8 mouse cellular contexts compared by ENCODE assay signal in genomic region chr9:102643071-102643485, GRCm38 (mm10). TPM values are rescaled to one million over a fixed set of nuclear protein-coding genes. Genes with fewer than 3 reads are reported as not detected.
A peak's percentile ranks its signal among the peaks of the same experiment; 100 is the strongest.
DNase-seq lines count a peak whose midpoint lies in the region; ATAC-seq and TF ChIP-seq lines count a peak whose summit lies in the region.

No protein-coding gene starts in this region.

- TF ChIP-seq CTCF in midbrain, postnatal 0 days (IDR thresholded peaks at IDR 0.05), result no peak
- TF ChIP-seq CTCF in stomach, postnatal 0 days (IDR thresholded peaks at IDR 0.05; ENCODE audit: low read depth), result no peak

- peak; percentile 43 for ATAC-seq in midbrain, embryonic 11.5 days (ENCODE audit: low FRiP score)
- ATAC-seq in midbrain, postnatal 0 days (ENCODE audit: low FRiP score), result no peak
- 0 out of 2 replicates have a peak, but pooled peaks have one; percentile 44 for ATAC-seq in heart, embryonic 14.5 days (ENCODE audit: insufficient number of reproducible peaks, insufficient read depth, low FRiP score, low read depth)
- peak; percentile 35; the same call in 1 of the 2 replicates for ATAC-seq in limb, embryonic 14.5 days (ENCODE audit: low FRiP score, low read depth)
- 0 out of 2 replicates have a peak, but pooled peaks have one; percentile 28 for ATAC-seq in stomach, postnatal 0 days (ENCODE audit: low FRiP score, low TSS enrichment)

- H3K4me3 ChIP-seq in midbrain, embryonic 11.5 days (ENCODE audit: low read depth, low read length), result no peak overlapping the region
- H3K4me3 ChIP-seq in midbrain, postnatal 0 days (ENCODE audit: low read depth, low read length), result no peak overlapping the region
- H3K4me3 ChIP-seq in heart, embryonic 14.5 days (ENCODE audit: control insufficient read depth in 1 of 2, insufficient read depth in 1 of 2, low read depth in 1 of 2, low read length in 2 of 2), result no peak overlapping the region
- no peak overlapping the region for H3K4me3 ChIP-seq in limb, embryonic 14.5 days (replicated peaks; ENCODE audit: low read length)
- no peak overlapping the region for H3K4me3 ChIP-seq in stomach, postnatal 0 days (ENCODE audit: low read depth, low read length)

- no peak for TF ChIP-seq POLR2A in limb, embryonic 14.5 days (IDR thresholded peaks at IDR 0.05; ENCODE audit: borderline replicate concordance, extremely low read depth, insufficient read depth, insufficient read length)

- DNase-seq in midbrain, embryonic 11.5 days (ENCODE audit: low spot score, missing footprints), result no peak
- DNase-seq in midbrain, postnatal 0 days (ENCODE audit: low spot score), result no peak
- peak; percentile 76 for DNase-seq in limb, embryonic 14.5 days (ENCODE audit: low spot score)
- no peak for DNase-seq in stomach, postnatal 0 days (ENCODE audit: low spot score)
- DNase-seq in left cerebral cortex, adult 8-10 months (ENCODE audit: low spot score in 2 of 2), result no peak
- no peak for DNase-seq in cerebellum, adult 9-11 months
- no peak for DNase-seq in frontal cortex, adult 2 months (ENCODE audit: extremely low spot score in 1 of 2, low spot score in 1 of 2)

- H3K4me1 ChIP-seq in midbrain, embryonic 11.5 days (ENCODE audit: control insufficient read depth, insufficient read depth, low read length), result peaks cover 20% of the 10 kb centered on the region
- H3K4me1 ChIP-seq in midbrain, postnatal 0 days (ENCODE audit: insufficient read depth, low read length), result peaks cover 10% of the 10 kb centered on the region
- H3K4me1 ChIP-seq in heart, embryonic 14.5 days (ENCODE audit: control insufficient read depth in 2 of 2, insufficient read depth in 2 of 2, low read length in 2 of 2), result peaks cover 19 to 32% of the 10 kb centered on the region in 2 experiments
- H3K4me1 ChIP-seq in limb, embryonic 14.5 days (ENCODE audit: control insufficient read depth, insufficient read depth, low read length), result peaks cover 55% of the 10 kb centered on the region
- peaks cover 6% of the 10 kb centered on the region; the same call in 1 of the 2 replicates for H3K4me1 ChIP-seq in stomach, postnatal 0 days (replicated peaks; ENCODE audit: control insufficient read depth, insufficient read depth)

- H3K4me2 ChIP-seq in midbrain, embryonic 11.5 days, result no peak overlapping the region
- no peak overlapping the region for H3K4me2 ChIP-seq in midbrain, postnatal 0 days (ENCODE audit: low read depth, low read length, poor library complexity, severe bottlenecking)
- peak overlapping the region; percentile 51 for H3K4me2 ChIP-seq in heart, embryonic 14.5 days (ENCODE audit: low read length)
- H3K4me2 ChIP-seq in limb, embryonic 14.5 days (replicated peaks; ENCODE audit: low read depth, low read length, severe bottlenecking), result peak overlapping the region; percentile 55
- no peak overlapping the region for H3K4me2 ChIP-seq in stomach, postnatal 0 days (replicated peaks; ENCODE audit: low read depth)

- no peak overlapping the region; the same call in 1 of the 2 replicates for H3K27ac ChIP-seq in midbrain, embryonic 11.5 days (ENCODE audit: low read depth, low read length)
- no peak overlapping the region for H3K27ac ChIP-seq in midbrain, postnatal 0 days (ENCODE audit: low read depth, low read length)
- H3K27ac ChIP-seq in heart, embryonic 14.5 days (replicated peaks in 1 of 2; ENCODE audit: control insufficient read depth in 1 of 2, insufficient read depth in 1 of 2, low read depth in 2 of 2, low read length in 2 of 2), result peak overlapping the region; percentile 56 to 81
- peak overlapping the region; percentile 99 for H3K27ac ChIP-seq in limb, embryonic 14.5 days (replicated peaks; ENCODE audit: low read depth, low read length)
- peak overlapping the region; percentile 81 for H3K27ac ChIP-seq in stomach, postnatal 0 days (replicated peaks)

- no peaks in the 10 kb centered on the region for H3K9me3 ChIP-seq in midbrain, embryonic 11.5 days (ENCODE audit: control insufficient read depth, low read length)
- no peaks in the 10 kb centered on the region for H3K9me3 ChIP-seq in midbrain, postnatal 0 days (ENCODE audit: low read length)
- H3K9me3 ChIP-seq in heart, embryonic 14.5 days (ENCODE audit: control insufficient read depth, low read length), result no peaks in the 10 kb centered on the region
- no peaks in the 10 kb centered on the region for H3K9me3 ChIP-seq in limb, embryonic 14.5 days (ENCODE audit: control insufficient read depth, low read length)
- H3K9me3 ChIP-seq in stomach, postnatal 0 days (ENCODE audit: control insufficient read depth, low read length), result no peaks in the 10 kb centered on the region

- no peak for TF ChIP-seq EP300 in stomach, postnatal 0 days (optimal IDR thresholded peaks at IDR 0.05)

- no peaks in the 10 kb centered on the region for H3K36me3 ChIP-seq in midbrain, embryonic 11.5 days (ENCODE audit: control insufficient read depth, insufficient read depth, low read length)
- no peaks in the 10 kb centered on the region for H3K36me3 ChIP-seq in midbrain, postnatal 0 days (ENCODE audit: insufficient read depth, low read length)
- no peaks in the 10 kb centered on the region for H3K36me3 ChIP-seq in heart, embryonic 14.5 days (ENCODE audit: control insufficient read depth, insufficient read depth, low read length)
- H3K36me3 ChIP-seq in limb, embryonic 14.5 days (ENCODE audit: control insufficient read depth, insufficient read depth, low read length), result no peaks in the 10 kb centered on the region
- no peaks in the 10 kb centered on the region for H3K36me3 ChIP-seq in stomach, postnatal 0 days (ENCODE audit: control insufficient read depth, insufficient read depth, low read length)

- 61% methylated on average over 8 of the region's 8 CpGs for WGBS in midbrain, embryonic 11.5 days
- WGBS in midbrain, postnatal 0 days, result 48% methylated on average over 8 of the region's 8 CpGs
- 34% methylated on average over 8 of the region's 8 CpGs for WGBS in heart, embryonic 14.5 days
- WGBS in limb, embryonic 14.5 days, result 5% methylated on average over 8 of the region's 8 CpGs
- WGBS in stomach, postnatal 0 days, result 28% methylated on average over 8 of the region's 8 CpGs

- no peaks in the 10 kb centered on the region for H3K27me3 ChIP-seq in midbrain, embryonic 11.5 days (ENCODE audit: control insufficient read depth, insufficient read depth, low read length)
- H3K27me3 ChIP-seq in midbrain, postnatal 0 days (ENCODE audit: insufficient read depth, low read length), result no peaks in the 10 kb centered on the region
- no peaks in the 10 kb centered on the region for H3K27me3 ChIP-seq in heart, embryonic 14.5 days (ENCODE audit: control insufficient read depth, insufficient read depth, low read length)
- H3K27me3 ChIP-seq in limb, embryonic 14.5 days (ENCODE audit: control insufficient read depth, insufficient read depth, low read length), result no peaks in the 10 kb centered on the region
- no peaks in the 10 kb centered on the region for H3K27me3 ChIP-seq in stomach, postnatal 0 days (ENCODE audit: control insufficient read depth, insufficient read depth, low read length)

- peak overlapping the region; percentile 33; the same call in 1 of the 2 replicates for H3K9ac ChIP-seq in midbrain, embryonic 11.5 days (ENCODE audit: low read length)
- H3K9ac ChIP-seq in midbrain, postnatal 0 days (replicated peaks; ENCODE audit: low read length, poor library complexity, severe bottlenecking), result no peak overlapping the region
- H3K9ac ChIP-seq in heart, embryonic 14.5 days (ENCODE audit: low read length), result peak overlapping the region; percentile 30; the same call in 1 of the 2 replicates
- H3K9ac ChIP-seq in limb, embryonic 14.5 days (ENCODE audit: low read depth, low read length, severe bottlenecking), result peak overlapping the region; percentile 25
- no peak overlapping the region for H3K9ac ChIP-seq in stomach, postnatal 0 days (ENCODE audit: low read length)

RNA-seq across cellular contexts. Expression of gene Cep63, which starts 16.7 kb away (rescaled TPM):
- 53.1 and 62.0 TPM in 2 replicates for polyA plus RNA-seq in midbrain, embryonic 11.5 days (2014; fragmentation: Nextera tagmentation; extraction: Ambion mirVana)
- total RNA-seq in midbrain, postnatal 0 days (2014; rRNA removed), result 9.2 and 11.9 TPM in 2 replicates
- 35.0 and 38.3 TPM in 2 replicates for polyA plus RNA-seq in midbrain, postnatal 0 days (2015; fragmentation: Nextera tagmentation; extraction: Ambion mirVana)
- polyA plus RNA-seq in heart, embryonic 14.5 days (2014; fragmentation: Nextera tagmentation; extraction: Ambion mirVana), result 42.9 and 43.1 TPM in 2 replicates
- 15.2 and 28.1 TPM in 2 replicates for polyA plus RNA-seq in limb, embryonic 14.5 days (2012; rRNA removed)
- polyA plus RNA-seq in limb, embryonic 14.5 days (2014; fragmentation: Nextera tagmentation; extraction: Ambion mirVana), result 44.1 and 45.3 TPM in 2 replicates
- polyA plus RNA-seq in stomach, postnatal 0 days (2015; fragmentation: Nextera tagmentation; extraction: Ambion mirVana), result 24.4 and 27.8 TPM in 2 replicates
- 10 to 100 TPM; 29.6 to 40.8 (median 32.6) TPM for total RNA-seq in left cerebral cortex, adult 8-10 months (2022)
- polyA plus RNA-seq in frontal cortex, adult 2 months (2012; rRNA removed), result 35.8 and 44.6 TPM in 2 replicates

RNA-seq across cellular contexts. Expression of gene Anapc13, which starts 17.0 kb away (rescaled TPM):
- polyA plus RNA-seq in midbrain, embryonic 11.5 days (2014; fragmentation: Nextera tagmentation; extraction: Ambion mirVana), result 167 and 182 TPM in 2 replicates
- 17.2 and 49.9 TPM in 2 replicates for total RNA-seq in midbrain, postnatal 0 days (2014; rRNA removed)
- polyA plus RNA-seq in midbrain, postnatal 0 days (2015; fragmentation: Nextera tagmentation; extraction: Ambion mirVana), result 134 and 136 TPM in 2 replicates
- 294 and 328 TPM in 2 replicates for polyA plus RNA-seq in heart, embryonic 14.5 days (2014; fragmentation: Nextera tagmentation; extraction: Ambion mirVana)
- 88.7 and 191 TPM in 2 replicates for polyA plus RNA-seq in limb, embryonic 14.5 days (2012; rRNA removed)
- 169 and 177 TPM in 2 replicates for polyA plus RNA-seq in limb, embryonic 14.5 days (2014; fragmentation: Nextera tagmentation; extraction: Ambion mirVana)
- polyA plus RNA-seq in stomach, postnatal 0 days (2015; fragmentation: Nextera tagmentation; extraction: Ambion mirVana), result 172 and 179 TPM in 2 replicates
- 100 to 1,000 TPM; 113 to 133 (median 120) TPM for total RNA-seq in left cerebral cortex, adult 8-10 months (2022)
- polyA plus RNA-seq in frontal cortex, adult 2 months (2012; rRNA removed), result 139 and 152 TPM in 2 replicates

Comparison
In these comparisons a context has a peak if more than half of its experiments do, and no peak if none do; other contexts are left out.
1. H3K9ac ChIP-seq: peak in midbrain, embryonic 11.5 days (single experiment), heart, embryonic 14.5 days (single experiment) and limb, embryonic 14.5 days (single experiment); none in midbrain, postnatal 0 days (single experiment) and stomach, postnatal 0 days (single experiment).
2. H3K27ac ChIP-seq: peak in heart, embryonic 14.5 days (2 of 2), limb, embryonic 14.5 days (single experiment) and stomach, postnatal 0 days (single experiment); none in midbrain, embryonic 11.5 days (single experiment) and midbrain, postnatal 0 days (single experiment).
3. H3K4me2 ChIP-seq: peak in heart, embryonic 14.5 days (single experiment) and limb, embryonic 14.5 days (single experiment); none in midbrain, embryonic 11.5 days (single experiment), midbrain, postnatal 0 days (single experiment) and stomach, postnatal 0 days (single experiment).